ENCODE assay signal across 10 mouse cellular contexts in the genomic region with DNA sequence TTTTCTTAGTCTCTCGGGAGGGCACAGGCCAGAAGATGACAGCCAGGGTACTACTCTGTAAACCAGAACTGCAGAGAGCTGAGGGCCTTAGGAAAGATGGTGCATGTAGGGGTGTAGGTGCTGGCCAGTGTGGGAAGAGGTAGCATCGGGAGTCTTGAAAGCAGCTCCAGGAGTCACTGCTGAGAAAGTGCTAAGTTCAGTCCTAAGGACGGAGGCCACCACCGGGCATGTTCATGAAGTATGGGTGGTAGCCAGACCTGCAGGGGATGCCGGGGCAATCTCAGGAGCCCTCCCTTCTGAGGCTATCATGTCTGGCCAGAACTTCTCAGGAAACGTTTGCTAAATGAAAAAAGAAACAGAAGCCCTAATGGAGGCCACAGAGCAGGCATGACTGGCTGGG. TPM values are rescaled to one million over a fixed set of nuclear protein-coding genes. Genes with fewer than 3 reads are reported as not detected.
DNase-seq lines count a peak whose midpoint lies in the region; ATAC-seq lines count a peak whose summit lies in the region.
"Had no signal": no experiment of that assay in that cellular context is flagged by ENCODE, and none has a peak within 500 bp of the region (broad histone marks: within the 10 kb centered on the region; RNA-seq: fewer than 3 reads in every experiment).

No protein-coding gene starts in this region.

- H3K9me3 ChIP-seq in forebrain, embryonic 10.5 days: no peaks in the 10 kb centered on the region
- no peaks in the 10 kb centered on the region for H3K9me3 ChIP-seq in forebrain, embryonic 11.5 days (ENCODE audit: control insufficient read depth, low read length)
- H3K9me3 ChIP-seq in limb, embryonic 12.5 days: no peaks in the 10 kb centered on the region
- no peaks in the 10 kb centered on the region for H3K9me3 ChIP-seq in limb, embryonic 10.5 days (replicated peaks)
- H3K9me3 ChIP-seq in hindbrain, embryonic 15.5 days: no peaks in the 10 kb centered on the region
- H3K9me3 ChIP-seq in neural tube, embryonic 12.5 days: no peaks in the 10 kb centered on the region

- ATAC-seq in forebrain, embryonic 11.5 days (replicated peaks; ENCODE audit: low FRiP score): no peak
- ATAC-seq in limb, embryonic 12.5 days (ENCODE audit: insufficient number of reproducible peaks, insufficient read depth, low FRiP score, low TSS enrichment, low read depth): no peak
- ATAC-seq in hindbrain, embryonic 15.5 days (ENCODE audit: low FRiP score, low read depth): no peak
- no peak for ATAC-seq in neural tube, embryonic 12.5 days (ENCODE audit: low FRiP score, low read depth)

- H3K27ac ChIP-seq in forebrain, embryonic 10.5 days: peak overlapping the region; percentile 35; the same call in 1 of the 2 replicates
- H3K27ac ChIP-seq in forebrain, embryonic 11.5 days (ENCODE audit: low read depth, low read length): no peak overlapping the region
- no peak overlapping the region for H3K27ac ChIP-seq in limb, embryonic 12.5 days
- no peak overlapping the region for H3K27ac ChIP-seq in limb, embryonic 10.5 days
- no peak overlapping the region; the same call in 1 of the 2 replicates for H3K27ac ChIP-seq in hindbrain, embryonic 15.5 days (replicated peaks)
- H3K27ac ChIP-seq in neural tube, embryonic 12.5 days: no peak overlapping the region

- peaks cover 53% of the 10 kb centered on the region for H3K4me1 ChIP-seq in forebrain, embryonic 10.5 days
- H3K4me1 ChIP-seq in forebrain, embryonic 11.5 days (replicated peaks; ENCODE audit: control insufficient read depth, insufficient read depth, low read length): peaks cover 19% of the 10 kb centered on the region
- peaks cover 52% of the 10 kb centered on the region for H3K4me1 ChIP-seq in limb, embryonic 12.5 days (replicated peaks)
- H3K4me1 ChIP-seq in limb, embryonic 10.5 days: peaks cover 53% of the 10 kb centered on the region
- peaks cover 81% of the 10 kb centered on the region for H3K4me1 ChIP-seq in hindbrain, embryonic 15.5 days (replicated peaks)
- peaks cover 51% of the 10 kb centered on the region for H3K4me1 ChIP-seq in neural tube, embryonic 12.5 days

- no peak overlapping the region for H3K4me2 ChIP-seq in forebrain, embryonic 11.5 days (ENCODE audit: low read depth, low read length, severe bottlenecking)
- H3K4me2 ChIP-seq in limb, embryonic 12.5 days: peak overlapping the region; percentile 74
- peak overlapping the region; percentile 74 for H3K4me2 ChIP-seq in hindbrain, embryonic 15.5 days
- H3K4me2 ChIP-seq in neural tube, embryonic 12.5 days (replicated peaks): peak overlapping the region; percentile 72

- DNase-seq in forebrain, embryonic 10.5 days (ENCODE audit: extremely low spot score, low spot score): no peak
- DNase-seq in forebrain, embryonic 11.5 days (ENCODE audit: low spot score): no peak
- no peak for DNase-seq in limb, embryonic 10.5 days (ENCODE audit: low spot score)
- DNase-seq in thymus, postnatal 14 days: no peak
- DNase-seq in urinary bladder, postnatal 4 days (ENCODE audit: low spot score in 2 of 2): no peak
- DNase-seq: embryo, embryonic 11 days; right cerebral cortex, postnatal 14 days had no signal

- WGBS in forebrain, embryonic 10.5 days: 86% methylated on average over 6 of the region's 6 CpGs
- 91% methylated on average over 6 of the region's 6 CpGs for WGBS in forebrain, embryonic 11.5 days
- 76% methylated on average over 6 of the region's 6 CpGs for WGBS in limb, embryonic 12.5 days
- 82% methylated on average over 6 of the region's 6 CpGs for WGBS in limb, embryonic 10.5 days
- 78% methylated on average over 6 of the region's 6 CpGs for WGBS in hindbrain, embryonic 15.5 days
- WGBS in neural tube, embryonic 12.5 days: 84% methylated on average over 6 of the region's 6 CpGs

- H3K9ac ChIP-seq in forebrain, embryonic 11.5 days (ENCODE audit: low read length): no peak overlapping the region
- no peak overlapping the region for H3K9ac ChIP-seq in limb, embryonic 12.5 days (replicated peaks)
- H3K9ac ChIP-seq in hindbrain, embryonic 15.5 days: no peak overlapping the region
- no peak overlapping the region for H3K9ac ChIP-seq in neural tube, embryonic 12.5 days

- peaks cover 10% of the 10 kb centered on the region; the same call in 1 of the 2 replicates for H3K27me3 ChIP-seq in forebrain, embryonic 10.5 days (ENCODE audit: poor library complexity, severe bottlenecking)
- H3K27me3 ChIP-seq in forebrain, embryonic 11.5 days (ENCODE audit: control insufficient read depth, insufficient read depth, low read length): no peaks in the 10 kb centered on the region
- no peaks in the 10 kb centered on the region for H3K27me3 ChIP-seq in limb, embryonic 12.5 days
- H3K27me3 ChIP-seq in limb, embryonic 10.5 days (ENCODE audit: low read depth, poor library complexity, severe bottlenecking): no peaks in the 10 kb centered on the region
- H3K27me3 ChIP-seq in hindbrain, embryonic 15.5 days: no peaks in the 10 kb centered on the region
- H3K27me3 ChIP-seq in neural tube, embryonic 12.5 days (replicated peaks): no peaks in the 10 kb centered on the region

- no peak overlapping the region for H3K4me3 ChIP-seq in forebrain, embryonic 10.5 days
- H3K4me3 ChIP-seq in forebrain, embryonic 11.5 days (ENCODE audit: low read depth, low read length): no peak overlapping the region
- 0 out of 2 replicates have a peak overlapping the region, but pooled peaks have one; percentile 1 for H3K4me3 ChIP-seq in limb, embryonic 12.5 days (replicated peaks)
- H3K4me3 ChIP-seq in limb, embryonic 10.5 days: no peak overlapping the region
- no peak overlapping the region for H3K4me3 ChIP-seq in hindbrain, embryonic 15.5 days
- no peak overlapping the region for H3K4me3 ChIP-seq in neural tube, embryonic 12.5 days

- H3K36me3 ChIP-seq in forebrain, embryonic 10.5 days (replicated peaks): peaks cover 51% of the 10 kb centered on the region
- H3K36me3 ChIP-seq in forebrain, embryonic 11.5 days (ENCODE audit: control insufficient read depth, insufficient read depth, low read length): peaks cover 8% of the 10 kb centered on the region; the same call in 1 of the 2 replicates
- peaks cover 53% of the 10 kb centered on the region for H3K36me3 ChIP-seq in limb, embryonic 12.5 days
- H3K36me3 ChIP-seq in limb, embryonic 10.5 days: peaks cover 52% of the 10 kb centered on the region
- H3K36me3 ChIP-seq in hindbrain, embryonic 15.5 days: peaks cover 22% of the 10 kb centered on the region
- peaks cover 32% of the 10 kb centered on the region for H3K36me3 ChIP-seq in neural tube, embryonic 12.5 days

RNA-seq across cellular contexts. Expression of a gene that starts 3.3 kb away (rescaled TPM):
- polyA plus RNA-seq in forebrain, embryonic 10.5 days (2016; fragmentation: Nextera tagmentation; extraction: Ambion mirVana): 61.7 and 65.1 TPM in 2 replicates
- polyA plus RNA-seq in forebrain, embryonic 11.5 days (2014; fragmentation: Nextera tagmentation; extraction: Ambion mirVana): 52.0 and 57.4 TPM in 2 replicates
- 103 TPM in 2 replicates for polyA plus RNA-seq in limb, embryonic 12.5 days (2016; fragmentation: Nextera tagmentation; extraction: Ambion mirVana)
- 87.5 and 91.1 TPM in 2 replicates for polyA plus RNA-seq in limb, embryonic 10.5 days (2016; fragmentation: Nextera tagmentation; extraction: Ambion mirVana)
- polyA plus RNA-seq in hindbrain, embryonic 15.5 days (2015; fragmentation: Nextera tagmentation; extraction: Ambion mirVana): 30.1 and 32.2 TPM in 2 replicates
- 47.7 and 52.1 TPM in 2 replicates for polyA plus RNA-seq in neural tube, embryonic 12.5 days (2016; fragmentation: Nextera tagmentation; extraction: Ambion mirVana)

RNA-seq across cellular contexts. Expression of a gene that starts 8.5 kb away (rescaled TPM):
- polyA plus RNA-seq in forebrain, embryonic 10.5 days (2016; fragmentation: Nextera tagmentation; extraction: Ambion mirVana): 64.9 and 67.0 TPM in 2 replicates
- 95.9 and 104 TPM in 2 replicates for polyA plus RNA-seq in forebrain, embryonic 11.5 days (2014; fragmentation: Nextera tagmentation; extraction: Ambion mirVana)
- 40.3 and 46.6 TPM in 2 replicates for polyA plus RNA-seq in limb, embryonic 12.5 days (2016; fragmentation: Nextera tagmentation; extraction: Ambion mirVana)
- 47.6 and 55.1 TPM in 2 replicates for polyA plus RNA-seq in limb, embryonic 10.5 days (2016; fragmentation: Nextera tagmentation; extraction: Ambion mirVana)
- polyA plus RNA-seq in hindbrain, embryonic 15.5 days (2015; fragmentation: Nextera tagmentation; extraction: Ambion mirVana): 125 and 133 TPM in 2 replicates
- polyA plus RNA-seq in neural tube, embryonic 12.5 days (2016; fragmentation: Nextera tagmentation; extraction: Ambion mirVana): 115 and 117 TPM in 2 replicates
